Mouse (Mus musculus) neutrophil, adult 83 days (primary cell): ENCODE measurements around the gene Il1a. TPM values are rescaled to one million over a fixed set of nuclear protein-coding genes. Genes with fewer than 3 reads are reported as not detected.

Source experiments
- total RNA-seq, 2 experiments: library from RNA; stranded (reverse); gene quantifications; one replicate each; pipeline ENCODE4 v1.2.4; 2023

Gene Il1a
- total RNA-seq, result not detected

DNA sequence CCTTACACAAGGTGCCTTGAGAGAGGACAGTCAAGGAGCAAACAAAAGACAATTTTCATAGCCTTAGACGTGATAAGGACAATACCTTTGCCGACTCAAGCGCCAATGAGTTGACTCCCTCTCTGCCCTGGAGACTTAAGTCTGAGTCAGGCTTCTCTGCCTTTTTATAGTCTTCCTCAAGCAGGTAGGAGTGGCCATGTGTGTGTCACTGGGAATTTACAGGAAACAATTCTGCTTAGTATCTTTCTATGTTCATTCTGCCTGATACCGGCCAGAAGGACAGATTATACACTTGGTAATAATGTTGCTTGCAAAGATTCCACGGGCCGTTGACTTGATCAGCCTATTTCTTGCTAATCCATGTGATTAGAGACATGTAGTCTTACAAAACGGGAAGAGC, at the start of gene Il1a:
TSS of gene Il1a (minus strand) at position 137 of the 400 bp plus-strand sequence.

DNA sequence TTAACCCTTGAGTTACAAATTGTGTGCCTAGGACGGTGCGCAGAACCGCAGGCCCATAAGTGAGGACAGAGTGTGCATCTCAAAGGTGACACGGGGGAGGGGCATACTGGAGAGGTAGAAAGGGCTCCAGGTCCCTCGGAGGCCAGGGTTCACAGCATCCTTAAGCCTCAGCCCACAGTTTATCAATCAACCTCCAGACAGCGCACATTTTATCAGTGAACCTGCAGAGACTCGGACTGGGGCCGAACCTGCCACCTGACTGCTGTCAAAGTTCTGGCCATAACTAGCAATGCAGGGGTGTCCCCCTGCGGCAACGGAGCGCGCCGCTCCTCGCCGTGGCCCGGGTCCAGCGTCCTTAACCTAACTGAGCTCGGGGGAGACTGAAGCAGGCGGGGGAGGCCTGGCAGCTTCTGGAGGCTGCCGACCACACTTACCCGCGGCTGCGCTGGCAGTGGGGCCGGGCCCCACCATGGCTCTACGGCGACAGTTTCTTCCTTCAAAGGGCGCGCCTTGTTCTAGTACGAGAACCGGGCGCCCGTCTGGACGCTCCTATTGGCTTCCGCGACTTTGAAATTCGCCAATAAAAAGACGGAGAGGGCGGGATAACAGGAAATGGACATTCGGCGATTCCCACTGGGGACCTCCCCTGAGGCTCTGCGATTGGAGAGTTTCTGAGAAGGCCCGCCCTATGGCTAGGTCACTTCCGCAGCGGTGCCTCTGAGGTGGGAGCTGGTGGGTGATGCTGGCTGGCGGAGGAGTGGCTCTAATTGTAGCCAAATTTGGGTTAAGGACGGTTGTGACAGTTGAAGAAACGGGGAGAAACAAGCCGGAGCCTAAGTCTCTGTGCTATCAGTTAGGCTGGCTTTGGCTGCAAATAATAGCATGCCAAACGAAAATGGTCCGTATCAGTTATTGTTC, 12.8 kb downstream of the Il1a start, which contains the start of gene Ckap2l:
TSS of gene Ckap2l (minus strand) at position 542 of the 918 bp plus-strand sequence.

Other genes starting within 250 kb of the Il1a start
- gene Ttl, start 244.0 kb downstream of the Il1a start, total RNA-seq, result 1 to 10 TPM; 2.3 to 2.5 TPM
- gene Polr1b, start 209.0 kb downstream of the Il1a start, total RNA-seq, result 10 to 100 TPM in 1 of 2 experiments, 1 to 10 TPM in 1; 10.0 to 12.0 TPM
- 1 to 10 TPM; 6.3 to 9.1 TPM for gene Chchd5, start 180.3 kb downstream of the Il1a start, total RNA-seq
- 100 to 1,000 TPM; 148 to 216 TPM for gene Slc20a1, start 111.2 kb downstream of the Il1a start, total RNA-seq
- 10 to 100 TPM; 31.4 to 35.0 TPM for gene Ckap2l, start 12.8 kb downstream of the Il1a start, total RNA-seq
- gene Il1b, start 61.2 kb upstream of the Il1a start, total RNA-seq, result 100 to 1,000 TPM; 385 to 472 TPM
- gene F830045P16Rik, start 226.6 kb upstream of the Il1a start, total RNA-seq, result not detected